Mouse (Mus musculus): Measurements from ENCODE around the gene Gdf3. TPM values are rescaled to one million over a fixed set of nuclear protein-coding genes. Genes with fewer than 3 reads are reported as not detected.

Gene Gdf3
- polyA plus RNA-seq (2014; fragmentation: Illumina TruSeq; extraction: RNeasy Lipid Tissue Mini Kit (QIAGEN cat#74804); ENCODE audit: low read depth, low replicate concordance) = 0.24 TPM

DNA sequence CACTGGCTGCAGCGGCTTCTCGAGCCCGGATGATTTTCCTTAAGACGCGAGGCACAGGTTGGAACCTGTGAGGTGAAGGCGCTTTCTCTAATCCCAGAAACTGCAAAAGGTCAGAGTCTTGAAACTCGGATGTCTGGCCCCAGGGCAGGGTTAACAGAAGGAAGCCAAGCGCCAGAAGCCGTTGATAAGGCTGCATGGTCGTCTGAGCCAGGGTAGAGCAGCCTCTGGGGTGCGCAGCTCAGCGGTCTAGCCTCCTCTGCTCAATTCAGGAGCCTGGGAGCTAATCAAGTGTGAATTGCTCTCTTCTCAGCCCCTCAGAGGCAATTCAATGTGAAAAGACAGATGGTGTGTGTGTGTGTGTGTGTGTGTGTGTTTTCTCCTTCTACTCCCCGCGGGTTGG lies at the start of gene Gdf3:
TSS of gene Gdf3 (minus strand) at position 317 of the 400 bp plus-strand sequence.

DNA sequence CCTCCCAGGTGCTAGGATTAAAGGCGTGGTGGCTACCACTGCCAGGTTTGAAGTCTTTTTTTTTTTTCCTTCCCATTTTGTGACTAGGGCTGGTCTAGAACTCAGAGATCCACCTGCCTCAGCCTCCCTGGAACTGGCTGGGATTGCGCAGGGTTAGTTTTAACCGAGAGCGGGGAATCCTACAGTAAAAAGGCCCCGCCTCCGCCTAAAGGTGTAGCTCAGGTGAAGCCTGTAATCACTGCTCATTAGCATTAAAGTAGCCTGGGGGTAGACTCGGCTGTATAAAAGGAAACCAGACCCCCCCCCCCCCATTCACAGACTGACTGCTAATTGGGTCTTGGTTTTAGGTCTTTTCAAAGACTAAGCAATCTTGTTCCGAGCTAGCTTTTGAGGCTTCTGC lies 16.2 kb upstream of the Gdf3 start, which contains the start of gene Dppa3:
TSS of gene Dppa3 (plus strand) at position 301 of the 400 bp plus-strand sequence.

DNA sequence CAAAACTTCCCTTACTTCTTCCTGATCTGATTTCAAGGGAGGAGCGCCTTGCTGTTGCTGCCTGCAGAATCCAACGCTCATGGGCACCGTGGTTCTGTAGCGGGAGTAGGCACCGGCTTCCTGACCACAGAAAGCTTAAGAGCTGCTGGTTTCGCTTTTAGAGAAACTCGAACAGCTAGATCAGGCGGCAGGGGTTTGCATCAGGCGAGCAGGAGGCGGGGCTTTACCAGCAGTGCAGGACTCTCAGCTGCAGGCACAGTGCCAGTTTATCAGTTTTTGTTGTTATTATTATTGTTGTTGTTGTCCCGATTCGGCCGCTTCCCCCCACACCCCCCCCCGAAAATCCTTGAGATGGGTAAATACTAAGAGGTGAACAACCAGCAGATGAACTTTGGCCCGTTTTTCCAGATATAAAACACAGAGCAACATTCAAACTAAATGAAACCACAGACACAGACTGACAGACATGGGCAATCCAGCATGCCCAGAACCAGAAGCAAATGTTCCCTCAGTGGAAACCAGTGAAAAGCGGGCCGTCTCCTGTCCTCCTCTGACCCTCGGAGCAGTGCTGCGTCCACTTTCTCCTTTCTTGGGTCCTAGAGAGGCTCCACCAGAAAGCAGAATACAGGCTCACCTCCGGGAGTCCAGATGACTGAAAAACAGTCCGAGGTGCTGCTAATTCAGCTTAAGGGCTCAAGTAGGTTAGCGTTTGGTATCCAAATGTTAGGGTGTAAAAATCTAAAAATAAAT lies 7.5 kb downstream of the Gdf3 start, which contains the start of gene Apobec1:
TSS of gene Apobec1 (minus strand) at position 203 of the 750 bp plus-strand sequence.

Other genes starting within 250 kb of the Gdf3 start
- 15.4 TPM for gene Rimklb, start 111.3 kb downstream of the Gdf3 start, polyA plus RNA-seq (2014; fragmentation: Illumina TruSeq; extraction: RNeasy Lipid Tissue Mini Kit (QIAGEN cat#74804); ENCODE audit: low read depth, low replicate concordance)
- gene Mfap5, start 104.2 kb downstream of the Gdf3 start, polyA plus RNA-seq (2014; fragmentation: Illumina TruSeq; extraction: RNeasy Lipid Tissue Mini Kit (QIAGEN cat#74804); ENCODE audit: low read depth, low replicate concordance) = 62.5 TPM
- gene Aicda, start 56.3 kb downstream of the Gdf3 start, polyA plus RNA-seq (2014; fragmentation: Illumina TruSeq; extraction: RNeasy Lipid Tissue Mini Kit (QIAGEN cat#74804); ENCODE audit: low read depth, low replicate concordance) = not detected
- gene Apobec1, start 7.6 kb downstream of the Gdf3 start, polyA plus RNA-seq (2014; fragmentation: Illumina TruSeq; extraction: RNeasy Lipid Tissue Mini Kit (QIAGEN cat#74804); ENCODE audit: low read depth, low replicate concordance) = 23.1 TPM
- gene Dppa3, start 16.3 kb upstream of the Gdf3 start, polyA plus RNA-seq (2014; fragmentation: Illumina TruSeq; extraction: RNeasy Lipid Tissue Mini Kit (QIAGEN cat#74804); ENCODE audit: low read depth, low replicate concordance) = not detected
- 0.45 TPM for gene Nanog, start 97.4 kb upstream of the Gdf3 start, polyA plus RNA-seq (2014; fragmentation: Illumina TruSeq; extraction: RNeasy Lipid Tissue Mini Kit (QIAGEN cat#74804); ENCODE audit: low read depth, low replicate concordance)
- gene Slc2a3, start 191.6 kb upstream of the Gdf3 start, polyA plus RNA-seq (2014; fragmentation: Illumina TruSeq; extraction: RNeasy Lipid Tissue Mini Kit (QIAGEN cat#74804); ENCODE audit: low read depth, low replicate concordance) = 35.2 TPM
- 21.6 TPM for gene Foxj2, start 209.8 kb upstream of the Gdf3 start, polyA plus RNA-seq (2014; fragmentation: Illumina TruSeq; extraction: RNeasy Lipid Tissue Mini Kit (QIAGEN cat#74804); ENCODE audit: low read depth, low replicate concordance)
- gene C3ar1, start 246.1 kb upstream of the Gdf3 start, polyA plus RNA-seq (2014; fragmentation: Illumina TruSeq; extraction: RNeasy Lipid Tissue Mini Kit (QIAGEN cat#74804); ENCODE audit: low read depth, low replicate concordance) = 7.2 TPM

Data from adipose tissue, adult 10 weeks (tissue).